Mouse (Mus musculus): ENCODE results near the gene Dgkh. TPM values are rescaled to one million over a fixed set of nuclear protein-coding genes. Genes with fewer than 3 reads are reported as not detected.

Dgkh gene
- polyA plus RNA-seq, 1 experiment from 2014 or later: 2.9 TPM

DNA sequence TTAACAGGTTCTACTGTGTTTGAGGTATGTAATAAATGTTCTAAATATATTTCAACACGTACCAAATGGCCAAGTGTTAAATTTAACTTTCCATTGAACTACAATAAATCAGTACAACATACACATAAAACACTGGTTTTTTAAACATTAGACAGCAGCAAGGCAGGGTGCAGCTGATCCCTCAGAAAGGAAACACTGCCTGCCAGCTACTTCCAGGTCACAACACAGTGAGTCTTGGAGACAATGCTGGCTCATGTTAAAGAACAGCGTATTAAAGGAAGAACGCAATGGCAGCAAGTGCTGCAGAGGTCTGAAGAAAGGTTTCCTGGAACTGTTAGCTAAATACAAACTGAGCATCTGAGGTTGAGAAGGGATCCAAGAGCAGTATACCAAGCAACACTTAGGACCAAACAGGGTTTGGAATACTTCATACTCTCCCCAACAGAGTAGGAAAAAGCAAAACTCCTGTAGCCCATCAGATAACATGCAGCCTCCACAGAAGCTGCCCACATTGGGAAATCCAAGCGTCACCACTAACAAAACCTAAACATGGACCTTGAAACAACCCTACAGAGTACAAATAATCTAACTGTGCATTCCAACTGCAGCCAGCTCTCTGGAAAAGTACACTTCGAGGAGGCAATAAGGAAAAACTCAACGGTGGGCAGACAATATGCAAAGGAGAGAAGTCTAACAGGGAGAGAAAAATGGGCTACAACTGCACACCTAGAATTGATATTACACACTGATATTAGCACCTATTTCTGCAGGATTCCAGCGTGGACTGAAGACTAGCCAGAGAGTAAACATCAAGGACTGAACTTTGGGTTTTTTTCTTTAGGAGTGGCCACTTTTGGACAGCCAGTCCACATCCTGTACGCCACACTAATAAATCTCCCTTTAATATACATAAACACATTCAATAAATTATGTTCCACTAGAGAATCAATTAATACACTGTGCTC, 203.8 kb downstream of the Dgkh start:
- no peak overlapping the region for H3K9ac ChIP-seq (ENCODE audit: low read depth, low read length)
- H3K4me2 ChIP-seq: no peak overlapping the region
- H3K27ac ChIP-seq (ENCODE audit: low read depth, low read length): peak overlapping the region; percentile 42; the same call in 1 of the 2 replicates
- no peaks in the 10 kb centered on the region for H3K36me3 ChIP-seq (ENCODE audit: control insufficient read depth, insufficient read depth, low read length)
- no peak for ATAC-seq (replicated peaks; ENCODE audit: insufficient number of reproducible peaks, low FRiP score, low TSS enrichment)
- no peak overlapping the region for H3K4me3 ChIP-seq (ENCODE audit: low read depth, low read length)
- peaks cover 45% of the 10 kb centered on the region for H3K4me1 ChIP-seq (ENCODE audit: control insufficient read depth, insufficient read depth, low read length)
- no peaks in the 10 kb centered on the region for H3K9me3 ChIP-seq (replicated peaks; ENCODE audit: control insufficient read depth, low read length)
- WGBS (ENCODE audit: insufficient replicate concordance): 68% methylated on average over 8 of the region's 8 CpGs
- no peaks in the 10 kb centered on the region for H3K27me3 ChIP-seq (ENCODE audit: control insufficient read depth, insufficient read depth, low read length)

DNA sequence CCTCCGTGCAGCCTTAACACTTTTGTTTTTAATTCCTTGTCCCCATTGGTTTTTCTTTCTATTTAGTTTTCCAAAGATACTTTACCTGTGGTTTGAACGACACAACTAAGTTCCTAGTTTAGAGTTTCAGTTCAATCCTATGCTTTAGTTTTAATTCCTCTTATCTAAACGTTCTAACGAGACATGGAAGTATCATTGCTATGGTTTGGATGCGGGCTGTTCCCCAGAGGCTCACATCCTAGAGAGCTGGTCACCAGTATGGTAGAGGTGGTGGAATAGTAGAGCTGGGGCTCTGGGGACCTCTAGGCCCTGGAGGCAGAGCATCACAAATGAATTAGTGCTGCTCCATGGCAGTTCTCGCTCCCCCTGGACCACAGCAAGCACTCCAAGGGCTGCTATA, 205.7 kb downstream of the Dgkh start:
- Histone ChIP-seq H3K9me3 (replicated peaks; ENCODE audit: control insufficient read depth, low read length) (no peaks in the 10 kb centered on the region), H3K36me3 (ENCODE audit: control insufficient read depth, insufficient read depth, low read length) (no peaks in the 10 kb centered on the region), H3K4me3 (ENCODE audit: low read depth, low read length) (no peak overlapping the region), H3K4me2 (no peak overlapping the region), H3K9ac (ENCODE audit: low read depth, low read length) (no peak overlapping the region), H3K27ac (ENCODE audit: low read depth, low read length) (no peak overlapping the region), H3K27me3 (ENCODE audit: control insufficient read depth, insufficient read depth, low read length) (no peaks in the 10 kb centered on the region), H3K4me1 (ENCODE audit: control insufficient read depth, insufficient read depth, low read length) (peaks cover 35% of the 10 kb centered on the region)
- ATAC-seq (replicated peaks; ENCODE audit: insufficient number of reproducible peaks, low FRiP score, low TSS enrichment): no peak
- 75% methylated on average over 6 of the region's 6 CpGs for WGBS (ENCODE audit: insufficient replicate concordance)

DNA sequence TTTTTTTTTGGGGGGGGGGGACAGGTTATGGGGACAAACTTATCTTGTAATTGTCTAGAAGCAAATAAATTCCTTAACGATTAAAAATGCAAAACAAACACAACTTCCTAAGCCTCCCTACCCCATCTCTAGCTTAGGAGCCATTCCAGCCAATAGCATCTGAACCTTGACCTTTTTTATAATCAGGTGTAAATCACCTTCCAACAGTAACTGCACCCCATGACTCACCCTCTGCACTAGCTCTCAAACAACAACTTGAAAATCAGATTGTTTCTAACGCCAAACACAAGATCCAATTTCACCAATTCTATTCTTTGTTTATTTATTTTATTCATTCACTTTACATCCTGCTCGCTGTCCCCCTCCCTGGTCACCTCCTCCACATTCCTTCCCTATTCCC, 206.1 kb downstream of the Dgkh start:
- Histone ChIP-seq H3K4me1 (ENCODE audit: control insufficient read depth, insufficient read depth, low read length) (peaks cover 31% of the 10 kb centered on the region), H3K9me3 (replicated peaks; ENCODE audit: control insufficient read depth, low read length) (no peaks in the 10 kb centered on the region), H3K27me3 (ENCODE audit: control insufficient read depth, insufficient read depth, low read length) (no peaks in the 10 kb centered on the region), H3K27ac (ENCODE audit: low read depth, low read length) (no peak overlapping the region), H3K4me3 (ENCODE audit: low read depth, low read length) (no peak overlapping the region), H3K4me2 (no peak overlapping the region), H3K9ac (ENCODE audit: low read depth, low read length) (no peak overlapping the region), H3K36me3 (ENCODE audit: control insufficient read depth, insufficient read depth, low read length) (no peaks in the 10 kb centered on the region)
- 54% methylated on average over 3 of the region's 3 CpGs for WGBS (ENCODE audit: insufficient replicate concordance)
- ATAC-seq (replicated peaks; ENCODE audit: insufficient number of reproducible peaks, low FRiP score, low TSS enrichment): no peak

DNA sequence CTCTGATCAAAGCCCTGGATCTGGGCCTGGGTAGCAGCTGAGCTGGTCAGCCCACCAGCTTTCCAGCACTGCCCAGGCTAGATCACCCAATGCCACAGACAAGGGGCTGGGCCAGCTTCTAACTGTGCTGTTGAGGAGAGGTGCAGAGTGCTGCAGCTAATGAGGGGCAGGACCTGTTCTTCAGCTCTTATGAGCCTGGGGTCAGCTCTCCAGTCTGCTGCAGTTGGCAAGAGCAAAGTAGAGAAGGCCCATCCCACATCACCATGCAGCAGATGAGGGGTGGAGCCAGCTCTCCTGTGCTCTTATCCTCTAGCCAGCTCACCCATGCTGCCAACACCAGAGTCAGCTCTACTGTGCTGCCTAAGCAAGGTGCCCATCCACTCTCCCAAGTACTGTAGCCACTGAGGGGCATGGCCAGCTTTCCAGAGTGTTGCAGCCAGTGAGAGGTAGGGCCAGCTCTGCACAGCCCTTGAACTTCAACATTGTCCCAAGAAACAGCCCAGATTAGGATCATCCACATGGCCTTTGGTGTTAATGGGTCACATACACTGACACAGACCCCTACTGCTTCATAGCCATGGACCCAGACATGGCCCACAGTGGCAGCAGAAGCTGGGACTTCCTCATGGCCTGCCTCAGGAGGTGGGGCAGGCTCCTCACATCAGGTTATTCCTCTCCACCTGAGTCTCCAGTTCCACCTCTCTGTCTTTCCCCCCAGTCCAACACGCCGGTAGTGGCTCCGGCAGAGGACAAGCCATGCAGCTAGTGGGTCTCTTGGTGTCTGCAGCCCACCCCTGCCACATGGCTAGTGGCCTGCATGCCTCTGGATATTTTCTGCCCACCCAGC, 206.7 kb downstream of the Dgkh start:
- Histone ChIP-seq H3K9ac (ENCODE audit: low read depth, low read length) (no peak overlapping the region), H3K27ac (ENCODE audit: low read depth, low read length) (no peak overlapping the region)
- WGBS (ENCODE audit: insufficient replicate concordance): 91% methylated on average over 3 of the region's 3 CpGs

DNA sequence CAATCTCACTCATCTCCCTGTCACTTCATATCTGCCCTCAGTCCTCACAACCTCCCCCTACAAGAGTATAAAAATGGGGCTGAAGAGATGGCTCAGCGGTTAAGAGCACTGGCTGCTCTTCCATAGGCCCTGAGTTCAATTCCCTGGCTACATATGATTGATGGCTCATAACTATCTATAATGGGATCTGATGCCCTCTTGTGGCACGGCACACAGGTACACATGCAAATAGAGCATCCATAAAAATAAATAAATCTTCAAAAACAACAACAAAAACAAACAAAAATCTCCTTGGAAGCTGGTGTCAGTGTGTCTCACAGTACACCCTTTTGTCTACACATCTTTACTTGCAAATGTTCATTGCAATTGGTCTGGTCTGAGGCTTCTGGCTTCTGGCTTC, 207.5 kb downstream of the Dgkh start:
- Histone ChIP-seq H3K9ac (ENCODE audit: low read depth, low read length) (no peak overlapping the region), H3K4me1 (ENCODE audit: control insufficient read depth, insufficient read depth, low read length) (peaks cover 29% of the 10 kb centered on the region), H3K4me3 (ENCODE audit: low read depth, low read length) (no peak overlapping the region), H3K4me2 (no peak overlapping the region), H3K9me3 (replicated peaks; ENCODE audit: control insufficient read depth, low read length) (no peaks in the 10 kb centered on the region), H3K27ac (ENCODE audit: low read depth, low read length) (no peak overlapping the region), H3K27me3 (ENCODE audit: control insufficient read depth, insufficient read depth, low read length) (no peaks in the 10 kb centered on the region), H3K36me3 (ENCODE audit: control insufficient read depth, insufficient read depth, low read length) (no peaks in the 10 kb centered on the region)
- ATAC-seq (replicated peaks; ENCODE audit: insufficient number of reproducible peaks, low FRiP score, low TSS enrichment): no peak
- WGBS (ENCODE audit: insufficient replicate concordance): 86% methylated on average over 2 of the region's 2 CpGs

More for the DNA sequence above, 206.7 kb downstream of the Dgkh start:
- H3K36me3 ChIP-seq (ENCODE audit: control insufficient read depth, insufficient read depth, low read length): no peaks in the 10 kb centered on the region
- H3K4me1 ChIP-seq (ENCODE audit: control insufficient read depth, insufficient read depth, low read length): peaks cover 29% of the 10 kb centered on the region
- no peaks in the 10 kb centered on the region for H3K9me3 ChIP-seq (replicated peaks; ENCODE audit: control insufficient read depth, low read length)
- H3K4me2 ChIP-seq: no peak overlapping the region
- H3K4me3 ChIP-seq (ENCODE audit: low read depth, low read length): no peak overlapping the region
- peak; percentile 52; the same call in 1 of the 2 replicates for ATAC-seq (replicated peaks; ENCODE audit: insufficient number of reproducible peaks, low FRiP score, low TSS enrichment)
- H3K27me3 ChIP-seq (ENCODE audit: control insufficient read depth, insufficient read depth, low read length): no peaks in the 10 kb centered on the region

DNA sequence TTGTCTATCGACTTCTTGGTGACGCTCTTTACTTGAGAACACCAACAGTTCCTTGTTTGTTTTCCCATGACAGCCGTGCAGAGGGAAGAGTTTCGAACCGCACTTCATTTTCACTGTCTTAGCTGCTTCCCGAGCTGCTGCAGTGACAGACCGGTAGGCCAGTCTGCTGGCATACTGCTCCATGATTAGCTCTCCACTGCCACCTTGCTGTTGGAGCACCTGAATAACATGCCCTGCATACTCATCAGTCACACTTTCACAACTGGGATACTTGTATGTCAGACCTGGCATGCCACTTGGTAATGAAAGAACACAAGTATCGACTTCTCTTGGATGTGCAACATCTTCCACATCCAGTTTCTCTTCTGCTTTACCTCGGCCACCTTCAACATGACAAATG, 221.9 kb downstream of the Dgkh start:
- peaks cover 18% of the 10 kb centered on the region for H3K36me3 ChIP-seq (ENCODE audit: control insufficient read depth, insufficient read depth, low read length)
- 76% methylated on average over 9 of the region's 9 CpGs for WGBS (ENCODE audit: insufficient replicate concordance)

DNA sequence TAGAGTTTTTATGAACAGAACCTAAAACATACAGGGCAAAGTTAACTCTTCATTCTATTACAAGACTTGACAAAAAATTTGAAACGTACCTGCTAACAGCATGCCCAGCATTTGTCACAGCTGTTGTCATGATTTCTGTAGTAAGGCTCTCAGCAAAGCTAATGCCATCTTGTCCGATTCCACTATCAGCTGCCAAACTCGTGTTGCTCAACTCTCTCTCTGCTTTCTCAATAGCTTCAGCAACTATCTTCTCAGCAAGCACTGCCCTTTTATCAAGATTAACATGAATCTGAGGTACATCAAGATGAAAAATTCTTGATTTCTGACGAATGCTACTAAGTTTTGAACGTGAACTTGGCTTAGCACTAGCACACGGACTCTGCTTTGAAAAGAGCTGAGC, 222.8 kb downstream of the Dgkh start:
- no peak for ATAC-seq (replicated peaks; ENCODE audit: insufficient number of reproducible peaks, low FRiP score, low TSS enrichment)
- Histone ChIP-seq H3K4me2 (no peak overlapping the region), H3K9me3 (replicated peaks; ENCODE audit: control insufficient read depth, low read length) (no peaks in the 10 kb centered on the region), H3K4me3 (ENCODE audit: low read depth, low read length) (no peak overlapping the region), H3K27me3 (ENCODE audit: control insufficient read depth, insufficient read depth, low read length) (no peaks in the 10 kb centered on the region), H3K9ac (ENCODE audit: low read depth, low read length) (no peak overlapping the region), H3K27ac (ENCODE audit: low read depth, low read length) (no peak overlapping the region), H3K4me1 (ENCODE audit: control insufficient read depth, insufficient read depth, low read length) (no peaks in the 10 kb centered on the region), H3K36me3 (ENCODE audit: control insufficient read depth, insufficient read depth, low read length) (peaks cover 18% of the 10 kb centered on the region)
- 87% methylated on average over 6 of the region's 6 CpGs for WGBS (ENCODE audit: insufficient replicate concordance)

More for the DNA sequence above, 221.9 kb downstream of the Dgkh start:
- Histone ChIP-seq H3K27me3 (ENCODE audit: control insufficient read depth, insufficient read depth, low read length) (no peaks in the 10 kb centered on the region), H3K9me3 (replicated peaks; ENCODE audit: control insufficient read depth, low read length) (no peaks in the 10 kb centered on the region), H3K27ac (ENCODE audit: low read depth, low read length) (no peak overlapping the region), H3K4me1 (ENCODE audit: control insufficient read depth, insufficient read depth, low read length) (no peaks in the 10 kb centered on the region), H3K4me3 (ENCODE audit: low read depth, low read length) (no peak overlapping the region), H3K4me2 (no peak overlapping the region), H3K9ac (ENCODE audit: low read depth, low read length) (no peak overlapping the region)
- ATAC-seq (replicated peaks; ENCODE audit: insufficient number of reproducible peaks, low FRiP score, low TSS enrichment): no peak
